Mouse (Mus musculus) ES-E14 (cell line): ENCODE measurements around the gene Dnm2. TPM values are rescaled to one million over a fixed set of nuclear protein-coding genes. Genes with fewer than 3 reads are reported as not detected.

Experiments used
- DNase-seq: peaks from one replicate; pipeline ENCODE4 v3.0.0-alpha.2; 2013; ENCODE audit warnings: low read depth, low spot score
- H3K27ac ChIP-seq: 2 replicates; pipeline ENCODE4 v1.5.1; 2012; ENCODE audit warnings: low read depth, mild to moderate bottlenecking, low read length, moderate library complexity, mixed read lengths; ENCODE audit not compliant: poor library complexity, insufficient read depth, severe bottlenecking
- H3K36me3 ChIP-seq: 2 replicates; pipeline ENCODE4 v1.6.1; 2012; ENCODE audit warnings: mild to moderate bottlenecking, low read length, moderate library complexity, mixed read lengths; ENCODE audit not compliant: control insufficient read depth, poor library complexity, insufficient read depth, severe bottlenecking
- H3K4me1 ChIP-seq, 2 experiments: fragments of 150-350 bp in 1 of 2; sonication (generic) in 1 of 2; 2 replicates each; pipeline ENCODE4 v1.6.1; 2012; ENCODE audit warnings: low read length in 2 of 2, mild to moderate bottlenecking in 1 of 2, mixed read lengths in 1 of 2; ENCODE audit not compliant: control insufficient read depth in 2 of 2, insufficient read depth in 2 of 2, poor library complexity in 1 of 2
- H3K4me3 ChIP-seq, 2 experiments: fragments of 150-350 bp in 1 of 2; sonication (generic) in 1 of 2; 2 replicates each; pipeline ENCODE4 v1.5.1; 2012; ENCODE audit warnings: low read length in 2 of 2, low read depth in 1 of 2, mild to moderate bottlenecking in 1 of 2, mixed read lengths in 1 of 2; ENCODE audit not compliant: insufficient read depth in 1 of 2, poor library complexity in 1 of 2, severe bottlenecking in 1 of 2
- H3K9ac ChIP-seq: 2 replicates; pipeline ENCODE4 v1.6.1; 2012; ENCODE audit warnings: low read depth, mild to moderate bottlenecking, low read length, mixed read lengths; ENCODE audit not compliant: poor library complexity, insufficient read depth, severe bottlenecking
- H3K9me3 ChIP-seq: fragments of 150-350 bp; sonication (generic); 2 replicates; pipeline ENCODE4 v1.6.1; 2012; ENCODE audit warnings: low read depth, mild to moderate bottlenecking, low read length; ENCODE audit not compliant: control insufficient read depth, insufficient read depth
- CHD2 ChIP-seq: IDR thresholded peaks from 2 replicates; pipeline ENCODE4 v1.6.1; 2014; ENCODE audit warnings: mild to moderate bottlenecking, low read depth, low read length, inconsistent platforms
- HCFC1 ChIP-seq: IDR thresholded peaks from 2 replicates; pipeline ENCODE4 v1.6.1; 2012; ENCODE audit warnings: low read length, inconsistent platforms, borderline replicate concordance; ENCODE audit not compliant: insufficient read depth
- MAFK ChIP-seq: IDR thresholded peaks from 2 replicates; pipeline ENCODE4 v1.6.1; 2014; ENCODE audit warnings: mild to moderate bottlenecking, low read depth, low read length, inconsistent platforms; ENCODE audit not compliant: insufficient read depth
- ZC3H11A ChIP-seq: IDR thresholded peaks from 2 replicates; pipeline ENCODE4 v1.6.1; 2012; ENCODE audit warnings: low read depth, mild to moderate bottlenecking, inconsistent platforms, low read length, borderline replicate concordance
- ZNF384 ChIP-seq: IDR thresholded peaks from 2 replicates; pipeline ENCODE4 v1.6.1; 2012; ENCODE audit warnings: low read depth, low read length, inconsistent platforms
- in situ Hi-C, 2 experiments: fragments of 600-800 bp; cut with MboI; formaldehyde crosslinking; loops; one replicate each; pipeline ENCODE4 v1.15.1; 2025; ENCODE audit warnings: low sequenced_read_pairs in 2 of 2, inconsistent platforms in 1 of 2; ENCODE audit not compliant: unreplicated experiment in 2 of 2
- total RNA-seq: library from RNA; depleted of rRNA; stranded (reverse); fragments of 300-350 nt; gene quantifications from 2 replicates; pipeline ENCODE4 v1.2.3, GENCODE M21; 2012

Gene Dnm2
- total RNA-seq, 1 experiment: 69.6 TPM

DNA sequence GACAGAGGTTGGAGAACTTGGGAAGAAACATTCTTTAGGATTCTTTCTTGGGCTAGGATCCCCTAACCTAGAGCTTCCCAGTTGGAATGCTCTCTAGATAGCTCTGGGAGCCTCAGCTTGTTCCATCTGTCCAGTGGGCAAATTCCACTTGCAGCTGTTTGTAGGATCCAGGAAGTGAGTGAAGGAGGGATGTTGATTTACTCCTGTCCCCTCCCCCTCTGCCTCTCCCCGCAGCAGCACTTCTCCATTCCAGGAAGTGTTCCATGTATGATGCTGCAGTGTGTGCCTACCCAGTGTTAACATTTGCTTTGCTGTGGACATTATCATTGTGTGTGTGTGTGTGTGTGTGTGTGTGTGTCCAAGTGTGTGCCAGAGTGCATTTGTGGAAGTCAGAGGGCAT lies 1.3 kb downstream of the Dnm2 start:
- no peak for TF ChIP-seq MAFK
- no peak for TF ChIP-seq CHD2
- TF ChIP-seq HCFC1: no peak
- no peak for TF ChIP-seq ZC3H11A
- no peak for TF ChIP-seq ZNF384
- Histone ChIP-seq H3K9ac (peak overlapping the region; percentile 83), H3K27ac (no peak overlapping the region), H3K4me1 (peaks cover 0 to 12% of the 10 kb centered on the region in 2 experiments; a peak in 1 of 4 replicates), H3K36me3 (peaks cover 5% of the 10 kb centered on the region), H3K4me3 (peak overlapping the region; percentile 75 to 81), H3K9me3 (no peaks in the 10 kb centered on the region)
- no peak for DNase-seq
- in situ Hi-C loops: no loop called here

DNA sequence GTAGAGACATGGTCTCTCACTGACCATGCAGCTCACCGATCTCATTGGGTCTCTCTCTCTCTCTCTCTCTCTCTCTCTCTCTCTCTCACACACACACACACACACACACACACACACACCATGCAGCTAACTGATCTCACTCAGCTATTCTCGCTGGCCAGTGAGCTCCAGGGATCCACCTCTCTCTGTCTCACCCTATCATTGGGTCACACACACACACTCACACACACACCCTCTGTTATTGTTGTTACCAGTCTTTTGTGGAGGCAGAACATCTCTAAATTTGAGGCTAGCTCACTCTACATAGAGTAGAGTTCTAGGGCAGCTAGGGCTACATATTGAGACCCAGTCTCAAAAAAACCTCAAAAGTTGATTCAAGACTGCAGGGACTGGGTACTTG lies 1.8 kb downstream of the Dnm2 start:
- no peaks in the 10 kb centered on the region for H3K36me3 ChIP-seq
- H3K9ac ChIP-seq: no peak overlapping the region
- DNase-seq: no peak
- peak overlapping the region in 1 of 2 experiments; percentile 75; a peak in 1 of 4 replicates for H3K4me3 ChIP-seq
- peaks cover 0 to 11% of the 10 kb centered on the region in 2 experiments; a peak in 1 of 4 replicates for H3K4me1 ChIP-seq
- H3K9me3 ChIP-seq: no peaks in the 10 kb centered on the region
- in situ Hi-C loops: no loop called here
- H3K27ac ChIP-seq: no peak overlapping the region
- TF ChIP-seq MAFK: no peak
- no peak for TF ChIP-seq HCFC1

DNA sequence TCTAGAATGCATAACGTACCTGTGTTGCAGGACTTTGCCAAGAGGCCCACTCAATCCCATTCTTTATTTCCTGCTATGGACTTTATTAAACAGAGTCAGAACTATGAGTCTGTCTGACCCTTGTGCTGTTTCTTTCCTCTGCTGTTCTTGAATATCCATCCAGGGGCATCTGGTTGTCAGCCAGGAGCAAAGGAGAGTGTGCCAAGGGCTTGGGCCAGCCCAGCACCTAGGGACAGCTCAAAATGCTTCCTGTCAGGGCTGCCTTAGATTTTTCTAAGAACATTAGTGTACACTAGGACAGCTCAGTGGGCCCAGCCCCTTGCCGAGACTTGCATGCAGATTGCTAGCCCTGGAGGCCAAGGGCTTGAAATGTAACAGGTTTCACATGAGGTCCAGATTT lies 3.1 kb downstream of the Dnm2 start:
- Histone ChIP-seq H3K36me3 (no peaks in the 10 kb centered on the region), H3K9me3 (no peaks in the 10 kb centered on the region), H3K4me1 (peaks cover 0 to 9% of the 10 kb centered on the region in 2 experiments; a peak in 1 of 4 replicates), H3K4me3 (no peak overlapping the region), H3K9ac (no peak overlapping the region), H3K27ac (no peak overlapping the region)
- TF ChIP-seq ZNF384 (no peak), CHD2 (no peak), MAFK (no peak), ZC3H11A (no peak), HCFC1 (no peak)
- in situ Hi-C loops: no loop called here
- DNase-seq: no peak

- Histone ChIP-seq H3K9me3 (no peaks in the 10 kb centered on the region), H3K4me1 (peaks cover 0 to 9% of the 10 kb centered on the region in 2 experiments; a peak in 1 of 4 replicates), H3K27ac (no peak overlapping the region), H3K4me3 (no peak overlapping the region), H3K9ac (no peak overlapping the region), H3K36me3 (no peaks in the 10 kb centered on the region)
- TF ChIP-seq ZNF384: no peak
- no peak for TF ChIP-seq MAFK
- TF ChIP-seq CHD2: no peak
- TF ChIP-seq HCFC1: no peak
- TF ChIP-seq ZC3H11A: no peak
- in situ Hi-C loops: no loop called here
- DNase-seq: no peak
Measured at GRCm38 (mm10) chr9:21428178-21428577, 3.5 kb downstream of the Dnm2 start.

GRCm38 (mm10) chr9:21430724-21431123 lies 6.0 kb downstream of the Dnm2 start:
- DNase-seq: no peak

More at GRCm38 (mm10) chr9:21430724-21431123, 6.0 kb downstream of the Dnm2 start:
- no peak overlapping the region for H3K27ac ChIP-seq
- peaks cover 0 to 12% of the 10 kb centered on the region in 2 experiments; a peak in 2 of 4 replicates for H3K4me1 ChIP-seq
- in situ Hi-C loops: no loop called here
- H3K9me3 ChIP-seq: no peaks in the 10 kb centered on the region
- no peak overlapping the region for H3K9ac ChIP-seq
- no peaks in the 10 kb centered on the region for H3K36me3 ChIP-seq
- H3K4me3 ChIP-seq: no peak overlapping the region
- TF ChIP-seq ZC3H11A (no peak), CHD2 (no peak), HCFC1 (no peak)
